Mouse (Mus musculus): ENCODE measurements at regions not wholly inside any gene's neighbourhood (a gene's known extent, or its start where the extent isn't known, plus 50 kb on each side); places are given as distances from the start of the nearest gene placed in this dataset.

GRCm38 (mm10) chr12:54314153-54314552, 110.5 kb upstream of the Egln3 start:
- DNase-seq (ENCODE audit: low spot score): no peak

GRCm38 (mm10) chr12:54313211-54313845, 109.7 kb upstream of the Egln3 start:
- DNase-seq (ENCODE audit: low spot score): no peak

GRCm38 (mm10) chr12:54312522-54313210, 109.0 kb upstream of the Egln3 start:
- DNase-seq (ENCODE audit: low spot score): no peak

GRCm38 (mm10) chr12:54311896-54312521, 108.3 kb upstream of the Egln3 start:
- no peak for DNase-seq (ENCODE audit: low spot score)

- no peak for DNase-seq (ENCODE audit: low spot score)
These were observed 106.2 kb upstream of the Egln3 start for GRCm38 (mm10) chr12:54309874-54310273.

GRCm38 (mm10) chr12:54309219-54309618, 105.6 kb upstream of the Egln3 start:
- DNase-seq (ENCODE audit: low spot score): no peak

- DNase-seq (ENCODE audit: low spot score): no peak
These were observed 101.5 kb upstream of the Egln3 start for GRCm38 (mm10) chr12:54305135-54305630.

- DNase-seq (ENCODE audit: low spot score): no peak
These were observed 100.1 kb upstream of the Egln3 start for GRCm38 (mm10) chr12:54303746-54304145.

- no peak for DNase-seq (ENCODE audit: low spot score)
These were observed 95.8 kb upstream of the Egln3 start for GRCm38 (mm10) chr12:54299506-54299905.

- no peak for DNase-seq (ENCODE audit: low spot score)
These were observed 89.6 kb upstream of the Egln3 start for GRCm38 (mm10) chr12:54293248-54293647.

- DNase-seq (ENCODE audit: low spot score): no peak
These were observed 86.7 kb upstream of the Egln3 start for GRCm38 (mm10) chr12:54290311-54290710.

- DNase-seq (ENCODE audit: low spot score): no peak
These were observed 85.1 kb upstream of the Egln3 start for GRCm38 (mm10) chr12:54288747-54289146.

GRCm38 (mm10) chr12:54288041-54288502, 84.4 kb upstream of the Egln3 start:
- DNase-seq (ENCODE audit: low spot score): no peak

- DNase-seq (ENCODE audit: low spot score): no peak
These were observed 83.5 kb upstream of the Egln3 start for GRCm38 (mm10) chr12:54286911-54287819.

- DNase-seq (ENCODE audit: low spot score): no peak
These were observed 80.0 kb upstream of the Egln3 start for GRCm38 (mm10) chr12:54283646-54284045.

- DNase-seq (ENCODE audit: low spot score): no peak
These were observed 79.4 kb upstream of the Egln3 start for GRCm38 (mm10) chr12:54283011-54283410.

- DNase-seq (ENCODE audit: low spot score): no peak
These were observed 78.7 kb upstream of the Egln3 start for GRCm38 (mm10) chr12:54282281-54282921.

- no peak for DNase-seq (ENCODE audit: low spot score)
These were observed 76.8 kb upstream of the Egln3 start for GRCm38 (mm10) chr12:54280457-54280856.

GRCm38 (mm10) chr12:54280001-54280400, 76.3 kb upstream of the Egln3 start:
- no peak for DNase-seq (ENCODE audit: low spot score)

GRCm38 (mm10) chr12:54276978-54277537, 73.4 kb upstream of the Egln3 start:
- DNase-seq (ENCODE audit: low spot score): no peak

- DNase-seq (ENCODE audit: low spot score): no peak
These were observed 69.8 kb upstream of the Egln3 start for GRCm38 (mm10) chr12:54273506-54273905.
